Mouse (Mus musculus): ENCODE results near the gene Olfr1315-ps1. TPM values are rescaled to one million over a fixed set of nuclear protein-coding genes. Genes with fewer than 3 reads are reported as not detected.

Olfr1315-ps1 gene
- not detected for total RNA-seq (2021)

DNA sequence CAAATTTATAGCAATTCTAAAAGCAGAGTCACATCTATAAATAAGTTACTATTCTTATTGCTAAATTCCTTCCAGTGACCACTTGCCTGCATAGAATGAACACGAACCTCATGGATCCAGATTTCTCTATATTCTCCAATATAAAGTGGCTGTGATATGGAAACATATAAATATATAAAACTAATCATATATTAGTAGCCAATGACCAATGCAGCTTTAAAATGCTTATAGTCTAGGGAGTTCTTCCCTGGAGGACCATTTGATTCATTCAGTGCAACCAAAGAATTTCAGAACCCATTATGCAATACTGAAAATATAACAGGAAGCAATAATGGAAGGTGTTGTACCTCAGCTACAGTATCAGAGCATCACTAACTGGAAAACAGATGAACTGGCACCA lies at the start of gene Olfr1315-ps1:
Gene Olfr1315-ps1 (minus strand): TSS at position 101 of the 400 bp plus-strand sequence.
- DNase-seq (ENCODE audit: low spot score in 2 of 2): no peak
- intact Hi-C loops (cut with DNase I): no loop called here

DNA sequence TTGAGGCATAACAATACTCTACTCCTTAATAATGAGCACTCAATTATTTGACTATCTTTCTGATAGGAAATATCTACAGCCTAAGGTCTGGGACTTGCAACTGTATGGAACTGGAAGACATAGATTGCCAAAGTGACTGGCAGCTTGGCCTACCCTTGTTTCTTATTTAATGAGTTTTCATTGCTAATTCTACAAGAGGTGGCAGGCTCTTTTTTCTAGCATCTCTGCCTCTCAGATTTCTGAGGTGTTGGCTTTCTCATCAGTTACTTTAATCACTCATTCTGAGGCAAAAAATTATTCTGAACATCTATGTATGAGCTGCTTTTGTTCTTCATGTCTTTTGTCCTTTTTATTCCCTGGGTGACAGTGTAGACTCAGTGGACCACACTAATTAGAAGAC lies 38.7 kb upstream of the Olfr1315-ps1 start, which contains the start of gene Olfr1318:
Gene Olfr1318 (plus strand): TSS at position 301 of the 400 bp plus-strand sequence.
- intact Hi-C loops (cut with DNase I): no loop called here
- no peak for DNase-seq (ENCODE audit: low spot score in 2 of 2)

DNA sequence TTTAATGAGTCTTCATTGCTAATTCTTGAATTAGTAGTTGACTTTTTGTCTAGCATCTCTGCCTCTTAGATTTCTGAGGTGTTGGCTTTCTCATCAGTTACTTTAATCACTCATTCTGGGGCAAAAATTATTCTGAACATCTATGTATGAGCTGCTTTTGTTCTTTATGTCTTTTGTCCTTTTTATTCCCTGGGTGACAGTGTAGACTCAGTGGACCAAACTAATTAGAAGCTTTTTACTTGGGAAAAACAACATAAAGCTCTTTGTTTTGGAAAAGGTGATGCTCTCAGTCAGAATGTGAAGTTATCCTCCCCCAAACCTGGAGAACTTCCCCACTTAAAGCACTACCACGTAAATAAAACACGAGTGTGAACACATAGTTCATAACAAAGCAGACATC lies 24.8 kb upstream of the Olfr1315-ps1 start, which contains the start of gene Olfr1317:
Gene Olfr1317 (plus strand): TSS at position 301 of the 400 bp plus-strand sequence.
- DNase-seq (ENCODE audit: low spot score in 2 of 2): no peak
- intact Hi-C loops (cut with DNase I): no loop called here

DNA sequence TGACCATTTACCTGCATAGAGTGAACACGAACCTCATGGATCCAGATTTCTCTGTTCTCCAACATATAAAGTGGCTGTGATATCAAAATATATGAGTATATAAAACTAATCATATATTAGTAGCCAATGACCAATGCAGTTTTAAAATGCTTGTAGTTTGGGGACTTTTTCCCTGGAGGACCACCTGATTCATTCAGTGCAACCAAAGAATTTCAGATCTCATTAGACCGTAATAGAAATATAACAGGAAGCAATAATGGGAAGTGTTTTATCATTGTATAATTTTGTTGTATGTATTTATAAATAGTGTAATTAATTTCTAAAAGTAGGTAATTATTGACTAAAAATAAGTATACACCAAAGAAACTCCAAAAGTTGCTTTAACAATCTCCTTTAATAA lies 19.6 kb upstream of the Olfr1315-ps1 start, which contains the start of gene Olfr1316:
Gene Olfr1316 (minus strand): TSS at position 101 of the 400 bp plus-strand sequence.
- no peak for DNase-seq (ENCODE audit: low spot score in 2 of 2)
- intact Hi-C loops (cut with DNase I): no loop called here

DNA sequence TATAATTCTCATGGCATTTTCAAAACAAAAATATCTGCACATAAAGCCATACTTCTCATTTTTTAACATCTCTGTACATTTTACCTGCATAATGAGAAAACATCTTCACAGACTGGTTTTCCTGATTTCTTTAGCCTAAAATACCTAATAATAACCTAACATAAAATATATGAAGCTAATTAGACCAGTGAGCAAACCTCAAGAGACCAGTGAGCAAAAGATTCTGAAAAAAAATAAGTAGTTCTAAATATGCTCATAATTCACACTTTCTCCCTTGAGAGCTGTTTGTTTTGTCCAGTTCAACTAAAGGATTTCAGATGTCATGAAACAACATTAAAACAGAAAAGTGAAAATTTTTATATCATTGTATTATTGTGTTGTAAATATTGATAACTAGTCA lies 18.6 kb downstream of the Olfr1315-ps1 start, which contains the start of gene Olfr1314:
Gene Olfr1314 (minus strand): TSS at position 101 of the 400 bp plus-strand sequence.
- intact Hi-C loops (cut with DNase I): no loop called here
- no peak for DNase-seq (ENCODE audit: low spot score in 2 of 2)

DNA sequence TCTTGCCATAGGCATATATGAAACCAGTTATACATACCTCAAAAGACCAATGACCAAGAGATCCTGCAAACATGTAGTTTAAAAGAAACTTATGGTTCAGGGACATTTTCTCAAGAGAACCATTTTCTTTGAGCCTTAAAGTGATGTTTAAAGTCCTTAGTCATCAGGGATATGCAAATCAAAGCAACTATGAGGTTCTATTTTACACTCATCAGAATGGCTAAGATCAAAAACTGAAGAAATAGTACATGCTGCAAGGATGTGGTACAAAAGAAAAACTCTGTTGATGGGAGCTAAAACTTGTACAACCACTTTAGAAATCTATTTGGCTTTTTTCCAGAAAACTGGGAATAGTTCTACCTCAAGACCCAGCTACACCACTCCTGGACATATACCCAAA lies 37.5 kb downstream of the Olfr1315-ps1 start, which contains the start of gene Olfr1313:
Gene Olfr1313 (minus strand): TSS at position 101 of the 400 bp plus-strand sequence.
- no peak for DNase-seq (ENCODE audit: low spot score in 2 of 2)
- intact Hi-C loops (cut with DNase I): no loop called here

Other genes starting within 250 kb of the Olfr1315-ps1 start
- not detected for gene Olfr1305, start 238.3 kb downstream of the Olfr1315-ps1 start, total RNA-seq (2021)
- gene Olfr1306, start 199.2 kb downstream of the Olfr1315-ps1 start, total RNA-seq (2021): not detected
- under 1 TPM in 1 of 2 experiments, not detected in 1; 0.09 TPM for gene Olfr1307, start 166.0 kb downstream of the Olfr1315-ps1 start, total RNA-seq (2021)
- not detected for gene Olfr1308, start 150.5 kb downstream of the Olfr1315-ps1 start, total RNA-seq (2021)
- gene Olfr1309, start 125.2 kb downstream of the Olfr1315-ps1 start, total RNA-seq (2021): not detected
- gene Olfr1310, start 102.7 kb downstream of the Olfr1315-ps1 start, total RNA-seq (2021): not detected
- gene Olfr1311, start 91.0 kb downstream of the Olfr1315-ps1 start, total RNA-seq (2021): not detected
- not detected for gene Olfr1312, start 65.2 kb downstream of the Olfr1315-ps1 start, total RNA-seq (2021)
- not detected for gene Olfr1313, start 37.6 kb downstream of the Olfr1315-ps1 start, total RNA-seq (2021)
- not detected for gene Olfr1314, start 18.7 kb downstream of the Olfr1315-ps1 start, total RNA-seq (2021)
- gene Olfr1316, start 19.5 kb upstream of the Olfr1315-ps1 start, total RNA-seq (2021): not detected
- not detected for gene Olfr1317, start 24.9 kb upstream of the Olfr1315-ps1 start, total RNA-seq (2021)
- not detected for gene Olfr1318, start 38.8 kb upstream of the Olfr1315-ps1 start, total RNA-seq (2021)
- 100 to 1,000 TPM; 162 to 163 TPM for gene Lpcat4, start 124.0 kb upstream of the Olfr1315-ps1 start, total RNA-seq (2021)
- under 1 TPM in 1 of 2 experiments, not detected in 1; 0.20 TPM for gene Nutm1, start 143.9 kb upstream of the Olfr1315-ps1 start, total RNA-seq (2021)
- 10 to 100 TPM; 50.4 to 51.7 TPM for gene Nop10, start 146.5 kb upstream of the Olfr1315-ps1 start, total RNA-seq (2021)
- gene Slc12a6, start 150.4 kb upstream of the Olfr1315-ps1 start, total RNA-seq (2021): 100 to 1,000 TPM; 114 to 134 TPM
- gene Gm21985, start 150.9 kb upstream of the Olfr1315-ps1 start, total RNA-seq (2021): 1 to 10 TPM in 1 of 2 experiments, not detected in 1; 4.8 TPM